Mouse (Mus musculus): ENCODE data around the gene Selenov.

DNA sequence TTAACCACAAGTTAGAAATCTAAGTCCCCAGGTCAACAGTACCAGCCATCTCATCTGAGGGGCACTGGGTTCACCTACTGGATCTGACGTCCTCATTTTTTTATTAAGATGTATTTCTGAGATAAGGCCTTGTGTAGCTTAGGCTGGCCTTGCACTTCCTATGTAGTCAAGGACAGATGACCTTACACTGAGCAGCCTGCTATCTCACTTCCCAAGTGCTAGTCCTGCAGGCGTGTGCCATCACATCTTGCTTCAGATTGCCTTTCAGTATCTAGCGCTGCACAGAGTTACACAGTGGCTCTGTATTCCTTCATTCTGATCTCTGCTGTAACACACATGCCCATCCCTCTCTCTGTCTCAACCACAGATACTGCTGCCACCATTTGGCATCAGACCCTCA, 27.1 kb upstream of the Selenov start:
- TF ChIP-seq POLR2A (IDR thresholded peaks at IDR 0.05; ENCODE audit: borderline replicate concordance, extremely low read depth, insufficient read depth, insufficient read length, poor library complexity, severe bottlenecking): no peak
- TF ChIP-seq CTCF (IDR thresholded peaks at IDR 0.05; ENCODE audit: borderline replicate concordance, extremely low read depth, insufficient read depth, insufficient read length): no peak
